In genomic region chr19:41919471-41919870, GRCm38 (mm10) we compare ENCODE assay signal across 20 mouse cellular contexts.
"Had no signal": no experiment of that assay in that cellular context is flagged by ENCODE, and none has a peak within 500 bp of the region (broad histone marks: within the 10 kb centered on the region; RNA-seq: fewer than 3 reads in every experiment).

No protein-coding gene starts in this region.

- H3K27me3 ChIP-seq: limb, embryonic 12.5 days; limb, embryonic 15.5 days; megakaryocyte, embryonic 14.5 days; midbrain, embryonic 15.5 days; neural tube, embryonic 13.5 days had no signal

- H3K9ac ChIP-seq: limb, embryonic 12.5 days; limb, embryonic 15.5 days; liver, embryonic 14.5 days; liver, postnatal 0 days; lung, embryonic 14.5 days; midbrain, embryonic 15.5 days; neural tube, embryonic 13.5 days had no signal

- H3K27ac ChIP-seq: limb, embryonic 12.5 days; limb, embryonic 15.5 days; liver, embryonic 14.5 days; midbrain, embryonic 10.5 days; midbrain, embryonic 15.5 days; neural tube, embryonic 13.5 days had no signal

- H3K4me3 ChIP-seq: limb, embryonic 12.5 days; limb, embryonic 15.5 days; megakaryocyte, embryonic 14.5 days; midbrain, embryonic 10.5 days; midbrain, embryonic 15.5 days; neural tube, embryonic 13.5 days had no signal

- DNase-seq: kidney, adult 18-20 months; kidney, adult 9 months; kidney, postnatal 14 days; kidney, postnatal 4 days; left cerebral cortex, postnatal 4 days; liver, postnatal 0 days; lung, embryonic 14.5 days; lung, postnatal 36 days; retina, postnatal 1 day; thymus, adult 2 months; thymus, postnatal 14 days; thymus, postnatal 4 days had no signal

- H3K9me3 ChIP-seq: limb, embryonic 12.5 days; limb, embryonic 15.5 days; megakaryocyte, embryonic 14.5 days; midbrain, embryonic 10.5 days; midbrain, embryonic 15.5 days; neural tube, embryonic 13.5 days had no signal

- H3K4me2 ChIP-seq: limb, embryonic 12.5 days; limb, embryonic 15.5 days; liver, embryonic 11.5 days; lung, embryonic 14.5 days; midbrain, embryonic 15.5 days; neural tube, embryonic 13.5 days had no signal
